Mouse (Mus musculus) thymus, postnatal 25 days (tissue): ENCODE results near the gene Drg1.
A peak's percentile ranks its signal among the peaks of the same experiment; 100 is the strongest.
"Not testable (repeated sequence)": the region's sequence is repeated elsewhere in the genome, so short reads cannot be mapped to it uniquely, and the experiment has no call there.

Experiments used
- DNase-seq: peaks from one replicate; pipeline ENCODE4 v3.0.0; 2022

The Drg1 gene

GRCm38 (mm10) chr11:3165210-3165782, 100.9 kb downstream of the Drg1 start:
- DNase-seq, result not testable (repeated sequence)

- DNase-seq, result not testable (repeated sequence)
Measured at GRCm38 (mm10) chr11:3163661-3164060, 102.6 kb downstream of the Drg1 start.

GRCm38 (mm10) chr11:3163122-3163521, 103.1 kb downstream of the Drg1 start:
- peak; percentile 23 for DNase-seq

- DNase-seq, result peak; percentile 49
Measured at GRCm38 (mm10) chr11:3162236-3162897, 103.8 kb downstream of the Drg1 start.

- peak; percentile 54 for DNase-seq
Measured at GRCm38 (mm10) chr11:3161370-3161769, 104.8 kb downstream of the Drg1 start.

- not testable (repeated sequence) for DNase-seq
Measured at GRCm38 (mm10) chr11:3158800-3159199, 107.4 kb downstream of the Drg1 start.

- not testable (repeated sequence) for DNase-seq
Measured at GRCm38 (mm10) chr11:3157996-3158395, 108.2 kb downstream of the Drg1 start.

- not testable (repeated sequence) for DNase-seq
Measured at GRCm38 (mm10) chr11:3156991-3157390, 109.2 kb downstream of the Drg1 start.

- peak; percentile 55 for DNase-seq
Measured at GRCm38 (mm10) chr11:3153666-3154397, 112.4 kb downstream of the Drg1 start.

- DNase-seq, result not testable (repeated sequence)
Measured at GRCm38 (mm10) chr11:3151358-3151757, 114.9 kb downstream of the Drg1 start.

- not testable (repeated sequence) for DNase-seq
Measured at GRCm38 (mm10) chr11:3150677-3151003, 115.6 kb downstream of the Drg1 start.

GRCm38 (mm10) chr11:3150003-3150676, 116.1 kb downstream of the Drg1 start:
- DNase-seq, result not testable (repeated sequence)

- not testable (repeated sequence) for DNase-seq
Measured at GRCm38 (mm10) chr11:3149471-3149870, 116.7 kb downstream of the Drg1 start.

- not testable (repeated sequence) for DNase-seq
Measured at GRCm38 (mm10) chr11:3146806-3147205, 119.4 kb downstream of the Drg1 start.

GRCm38 (mm10) chr11:3145359-3146165, 120.7 kb downstream of the Drg1 start:
- DNase-seq, result not testable (repeated sequence)

- not testable (repeated sequence) for DNase-seq
Measured at GRCm38 (mm10) chr11:3143984-3144383, 122.2 kb downstream of the Drg1 start.

GRCm38 (mm10) chr11:3142413-3142812, 123.8 kb downstream of the Drg1 start:
- DNase-seq, result peak; percentile 72

GRCm38 (mm10) chr11:3140967-3141535, 125.2 kb downstream of the Drg1 start:
- not testable (repeated sequence) for DNase-seq

GRCm38 (mm10) chr11:3138323-3138722, 127.9 kb downstream of the Drg1 start:
- not testable (repeated sequence) for DNase-seq
